Mouse (Mus musculus) lung, embryonic 14.5 days (tissue): ENCODE measurements around the gene Ercc5. TPM values are rescaled to one million over a fixed set of nuclear protein-coding genes. Genes with fewer than 3 reads are reported as not detected.
A peak's percentile ranks its signal among the peaks of the same experiment; 100 is the strongest.

ENCODE experiments used
- ATAC-seq: fragments of 200-750 bp; cut with Nextera tagmentation; 2 replicates; pipeline ENCODE4 v1.8.0; 2017; ENCODE audit warnings: mild to moderate bottlenecking, moderate TSS enrichment, moderate library complexity; ENCODE audit not compliant: insufficient read depth
- DNase-seq: peaks from one replicate; pipeline ENCODE4 v3.0.0-alpha.2; 2015
- H3K27ac ChIP-seq: fragments of 300-500 bp; sonication (generic); 2 replicates; pipeline ENCODE4 v1.5.1; 2014; ENCODE audit warnings: low read depth, mild to moderate bottlenecking, moderate library complexity
- H3K27me3 ChIP-seq: fragments of 300-500 bp; sonication (generic); 2 replicates; pipeline ENCODE4 v1.6.1; 2014; ENCODE audit warnings: low read length, control low read depth; ENCODE audit not compliant: insufficient read depth
- H3K36me3 ChIP-seq: fragments of 300-500 bp; sonication (generic); 2 replicates; pipeline ENCODE4 v1.6.1; 2014; ENCODE audit warnings: control low read depth; ENCODE audit not compliant: insufficient read depth
- H3K4me1 ChIP-seq: fragments of 300-500 bp; sonication (generic); 2 replicates; pipeline ENCODE4 v1.6.1; 2014; ENCODE audit warnings: antibody characterized with exemption, control low read depth; ENCODE audit not compliant: insufficient read depth
- H3K4me2 ChIP-seq: fragments of 300-500 bp; sonication (generic); 2 replicates; pipeline ENCODE4 v1.6.1; 2014; ENCODE audit warnings: mild to moderate bottlenecking
- H3K4me3 ChIP-seq: fragments of 300-500 bp; sonication (generic); 2 replicates; pipeline ENCODE4 v1.5.1; 2014; ENCODE audit warnings: low read depth, low read length
- H3K9ac ChIP-seq: fragments of 300-500 bp; sonication (generic); 2 replicates; pipeline ENCODE4 v1.6.1; 2014
- H3K9me3 ChIP-seq: fragments of 300-500 bp; sonication (generic); 2 replicates; pipeline ENCODE4 v1.6.1; 2016; ENCODE audit warnings: low read depth, low read length, control low read depth
- CTCF ChIP-seq: IDR thresholded peaks from 2 replicates; pipeline ENCODE4 v1.5.1; 2016; ENCODE audit warnings: antibody characterized with exemption, low read depth
- WGBS: fragments of 180-500 bp; shearing (Covaris S2); extraction: QIAGEN DNeasy Blood & Tissue Kit; methylation state at CpG from one replicate; pipeline ENCODE4 v1.1.7; 2014; 5-methylcytosine and 5-hydroxymethylcytosine counted together
- polyA plus RNA-seq: library from polyadenylated mRNA; unstranded; fragments of >200 nt; fragmentation: Nextera tagmentation; extraction: Ambion mirVana; gene quantifications from 2 replicates; pipeline ENCODE4 v1.2.1, GENCODE M21; 2014

Ercc5 gene
- polyA plus RNA-seq, 1 experiment from 2014 or later: 23.6 TPM

- H3K9ac ChIP-seq: peak overlapping the region; percentile 80
- no peaks in the 10 kb centered on the region for H3K4me1 ChIP-seq
- ATAC-seq (peak; percentile 92), DNase-seq (peak; percentile 91)
- H3K9me3 ChIP-seq: no peaks in the 10 kb centered on the region
- no peaks in the 10 kb centered on the region for H3K27me3 ChIP-seq
- H3K27ac ChIP-seq: peak overlapping the region; percentile 98
- H3K4me3 ChIP-seq: peak overlapping the region; percentile 65
- peaks cover 20% of the 10 kb centered on the region for H3K36me3 ChIP-seq
- 1% methylated on average over 42 of the region's 43 CpGs for WGBS
- peak; percentile 73 for TF ChIP-seq CTCF
- H3K4me2 ChIP-seq: peak overlapping the region; percentile 78
Observed at GRCm38 (mm10) chr1:44119201-44120073, 28.1 kb upstream of the Ercc5 start.

- no peaks in the 10 kb centered on the region for H3K27me3 ChIP-seq
- peak overlapping the region; percentile 65 for H3K4me3 ChIP-seq
- no peak for TF ChIP-seq CTCF
- 5% methylated on average over 6 of the region's 6 CpGs for WGBS
- no peak for ATAC-seq
- H3K27ac ChIP-seq: peak overlapping the region; percentile 98
- peak overlapping the region; percentile 78 for H3K4me2 ChIP-seq
- DNase-seq: no peak
- H3K36me3 ChIP-seq: peaks cover 15% of the 10 kb centered on the region
- H3K9me3 ChIP-seq: no peaks in the 10 kb centered on the region
- H3K4me1 ChIP-seq: no peaks in the 10 kb centered on the region
- peak overlapping the region; percentile 80 for H3K9ac ChIP-seq
Observed at GRCm38 (mm10) chr1:44120074-44120406, 27.5 kb upstream of the Ercc5 start.

GRCm38 (mm10) chr1:44122256-44122655, 25.3 kb upstream of the Ercc5 start:
- ATAC-seq (no peak), DNase-seq (no peak)
- H3K36me3 ChIP-seq: peaks cover 9% of the 10 kb centered on the region; the same call in 1 of the 2 replicates
- no peaks in the 10 kb centered on the region for H3K27me3 ChIP-seq
- H3K4me1 ChIP-seq: no peaks in the 10 kb centered on the region
- no peak overlapping the region for H3K4me3 ChIP-seq
- no peak overlapping the region for H3K9ac ChIP-seq
- WGBS: 68% methylated on average over 3 of the region's 3 CpGs
- no peak overlapping the region for H3K4me2 ChIP-seq
- H3K27ac ChIP-seq: no peak overlapping the region
- no peak for TF ChIP-seq CTCF
- H3K9me3 ChIP-seq: no peaks in the 10 kb centered on the region

GRCm38 (mm10) chr1:44125590-44125989, 22.0 kb upstream of the Ercc5 start:
- no peaks in the 10 kb centered on the region for H3K9me3 ChIP-seq
- no peaks in the 10 kb centered on the region for H3K4me1 ChIP-seq
- WGBS: 93% methylated on average over 4 of the region's 4 CpGs
- H3K4me3 ChIP-seq: no peak overlapping the region
- H3K27ac ChIP-seq: no peak overlapping the region
- DNase-seq (no peak), ATAC-seq (no peak)
- H3K9ac ChIP-seq: no peak overlapping the region
- no peaks in the 10 kb centered on the region for H3K27me3 ChIP-seq
- H3K36me3 ChIP-seq: peaks cover 31% of the 10 kb centered on the region; the same call in 1 of the 2 replicates
- no peak overlapping the region for H3K4me2 ChIP-seq
- TF ChIP-seq CTCF: no peak

- no peak overlapping the region for H3K4me2 ChIP-seq
- no peak overlapping the region for H3K27ac ChIP-seq
- WGBS: 58% methylated on average over 4 of the region's 4 CpGs
- peaks cover 42% of the 10 kb centered on the region; the same call in 1 of the 2 replicates for H3K36me3 ChIP-seq
- ATAC-seq: no peak
- H3K27me3 ChIP-seq: no peaks in the 10 kb centered on the region
- TF ChIP-seq CTCF: no peak
- no peak for DNase-seq
- H3K9ac ChIP-seq: no peak overlapping the region
- H3K9me3 ChIP-seq: no peaks in the 10 kb centered on the region
- no peak overlapping the region for H3K4me3 ChIP-seq
- no peaks in the 10 kb centered on the region for H3K4me1 ChIP-seq
Observed at GRCm38 (mm10) chr1:44129929-44130581, 17.5 kb upstream of the Ercc5 start.

- no peak for TF ChIP-seq CTCF
- WGBS: 37% methylated on average over 4 of the region's 4 CpGs
- Histone ChIP-seq H3K9me3 (no peaks in the 10 kb centered on the region), H3K9ac (no peak overlapping the region), H3K4me2 (no peak overlapping the region), H3K36me3 (peaks cover 51% of the 10 kb centered on the region), H3K27me3 (no peaks in the 10 kb centered on the region), H3K27ac (no peak overlapping the region), H3K4me3 (no peak overlapping the region), H3K4me1 (no peaks in the 10 kb centered on the region)
- DNase-seq (no peak), ATAC-seq (no peak)
Observed at GRCm38 (mm10) chr1:44140232-44140631, 7.3 kb upstream of the Ercc5 start.

GRCm38 (mm10) chr1:44142747-44143146, 4.8 kb upstream of the Ercc5 start:
- H3K27ac ChIP-seq: no peak overlapping the region
- DNase-seq: no peak
- no peaks in the 10 kb centered on the region for H3K27me3 ChIP-seq
- ATAC-seq: no peak
- H3K9ac ChIP-seq: no peak overlapping the region
- H3K9me3 ChIP-seq: no peaks in the 10 kb centered on the region
- peaks cover 46% of the 10 kb centered on the region for H3K36me3 ChIP-seq
- no peak for TF ChIP-seq CTCF
- 86% methylated on average over 5 of the region's 5 CpGs for WGBS
- H3K4me2 ChIP-seq: no peak overlapping the region
- no peak overlapping the region for H3K4me3 ChIP-seq
- no peaks in the 10 kb centered on the region for H3K4me1 ChIP-seq
